Mouse (Mus musculus): ENCODE data around the gene Sgip1.

DNA sequence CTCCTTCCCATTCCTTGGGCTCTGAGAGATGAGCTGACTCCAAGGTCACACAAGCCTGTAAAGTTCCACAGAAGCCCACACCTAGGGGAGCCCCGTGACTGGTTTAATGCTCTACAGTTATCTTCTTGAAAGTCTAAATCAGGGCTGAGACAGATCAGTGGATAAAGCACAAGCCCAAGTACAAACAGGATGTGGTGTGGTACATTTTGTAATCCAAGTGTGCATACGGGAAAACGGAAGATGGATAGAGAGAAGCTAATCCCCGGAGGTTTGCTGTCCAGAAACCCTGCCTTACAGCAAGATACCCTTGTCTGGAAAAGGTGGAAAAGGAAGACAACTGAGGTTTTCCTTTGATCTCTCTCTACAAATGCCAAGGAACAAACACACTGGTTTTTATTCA is 44.1 kb downstream of the Sgip1 start:
- TF ChIP-seq CTCF (IDR thresholded peaks at IDR 0.05; ENCODE audit: low read depth) (no peak), EP300 (IDR thresholded peaks at IDR 0.05; ENCODE audit: low read depth) (no peak)

Measured in heart, postnatal 0 days (tissue).